Mouse (Mus musculus) liver, embryonic 14.5 days (tissue): ENCODE results near the gene Mtmr3.

Source experiments
- CTCF ChIP-seq: IDR thresholded peaks from 2 replicates; pipeline ENCODE4 v1.5.1; 2016; ENCODE audit warnings: antibody characterized with exemption, low read depth, control low read depth
- EP300 ChIP-seq: IDR thresholded peaks from 2 replicates; pipeline ENCODE4 v1.6.1; 2016; ENCODE audit warnings: antibody characterized with exemption, low read depth

DNA sequence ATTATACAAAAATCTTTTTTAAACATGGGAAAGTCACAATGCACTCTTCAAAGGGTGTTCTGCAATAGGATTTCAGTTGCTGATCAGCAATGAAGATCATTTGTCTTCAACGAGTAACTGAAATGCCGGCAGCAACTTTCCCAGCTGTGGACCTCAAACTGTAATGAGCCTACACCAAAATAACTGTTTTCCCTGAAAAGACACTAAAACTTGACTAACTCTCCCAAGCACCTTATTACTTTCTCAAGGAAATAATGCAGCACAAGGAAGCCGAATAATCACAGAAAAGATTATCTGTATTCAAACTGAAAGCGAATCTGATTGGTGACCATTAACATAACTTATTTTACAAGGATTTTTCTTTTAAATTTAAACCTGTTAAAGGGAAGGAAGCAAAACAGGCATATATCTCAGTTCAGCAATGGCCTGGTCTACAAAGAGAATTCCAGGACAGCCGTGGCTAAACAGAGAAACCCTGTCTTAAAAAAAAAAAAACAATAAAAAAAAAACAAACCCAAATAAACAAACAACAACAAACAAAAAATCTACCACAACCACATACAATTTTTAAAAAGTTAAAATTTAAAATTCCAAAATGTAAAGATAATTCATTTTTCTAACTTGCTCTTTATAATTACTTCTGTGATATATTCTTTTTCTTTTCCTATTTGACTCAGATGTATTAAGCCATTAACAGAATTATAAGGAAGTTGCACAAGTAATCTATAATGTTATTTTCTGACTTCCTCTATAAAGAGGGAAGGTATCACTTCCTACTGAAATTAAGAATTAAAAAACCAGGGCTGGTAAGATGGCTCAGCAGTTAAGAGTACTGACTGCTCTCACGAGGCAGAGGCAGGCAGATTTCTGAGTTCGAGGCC is 50.7 kb downstream of the Mtmr3 start:
- no peak for TF ChIP-seq CTCF
- TF ChIP-seq EP300: no peak
